Mouse (Mus musculus) megakaryocyte, embryonic 14.5 days (primary cell): ENCODE measurements around the gene Ascc1.

ENCODE experiments used
- FLI1 ChIP-seq: IDR thresholded peaks from 2 replicates; pipeline ENCODE4 v1.6.1; 2012; ENCODE audit warnings: low read length, inconsistent platforms, mixed read lengths
- GATA1 ChIP-seq: IDR thresholded peaks from 3 replicates; pipeline ENCODE4 v1.6.1; 2012; ENCODE audit warnings: mixed read lengths, low read length, inconsistent platforms, borderline replicate concordance

GRCm38 (mm10) chr10:60078561-60078917, 75.9 kb downstream of the Ascc1 start:
- TF ChIP-seq GATA1 (peak; percentile 79; the same call in 1 of the 3 replicates), FLI1 (no peak)
